Mouse (Mus musculus) right cerebral cortex, postnatal 4 days (tissue): Measurements from ENCODE around the gene Ttc7b.

Experiments
- DNase-seq: peaks from one replicate; pipeline ENCODE4 v3.0.0-alpha.2; 2022

The Ttc7b gene

GRCm38 (mm10) chr12:100325212-100325611, 195.4 kb downstream of the Ttc7b start:
- no peak for DNase-seq

- DNase-seq: no peak
Observed at GRCm38 (mm10) chr12:100323641-100324040, 197.0 kb downstream of the Ttc7b start.

DNA sequence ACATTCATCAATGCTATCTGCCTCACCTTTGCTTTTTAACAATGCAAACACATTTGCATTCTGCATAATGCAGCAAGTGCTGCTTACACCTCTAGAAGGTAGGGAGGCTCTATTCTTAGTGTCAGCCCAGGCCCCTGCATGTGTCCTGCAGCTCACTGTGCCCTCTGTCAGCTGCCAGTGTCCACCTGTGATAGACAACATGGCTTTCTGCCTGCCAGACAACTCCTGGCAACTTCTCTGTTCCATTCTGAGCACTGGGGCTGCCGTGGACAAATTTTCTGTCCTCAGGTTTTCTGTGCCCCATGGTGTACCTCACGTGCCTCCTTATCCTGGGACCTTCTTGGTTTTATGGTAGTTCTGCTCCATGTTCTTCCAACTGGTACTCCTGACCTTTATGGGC, 198.4 kb downstream of the Ttc7b start:
- no peak for DNase-seq

DNA sequence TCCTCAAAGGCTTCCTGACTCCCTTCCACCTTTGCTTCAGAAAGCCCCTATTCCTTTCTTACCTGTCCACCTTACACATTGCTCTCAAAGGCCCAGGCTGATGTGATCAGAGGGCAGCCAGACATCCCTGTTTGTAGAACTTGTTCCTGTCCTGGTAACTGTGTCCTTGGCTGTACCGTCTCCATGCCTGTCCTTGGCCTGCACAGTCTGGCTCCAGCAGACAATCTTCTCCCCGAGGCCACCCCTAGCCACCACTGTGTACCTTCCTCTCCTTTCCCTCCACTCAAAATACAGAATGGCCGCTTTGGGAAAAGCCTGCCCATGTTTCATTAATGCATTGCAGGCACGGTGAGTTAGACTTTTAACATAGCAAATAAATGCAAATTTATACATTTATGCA, 199.1 kb downstream of the Ttc7b start:
- no peak for DNase-seq

GRCm38 (mm10) chr12:100319746-100320145, 200.9 kb downstream of the Ttc7b start:
- DNase-seq: no peak

DNA sequence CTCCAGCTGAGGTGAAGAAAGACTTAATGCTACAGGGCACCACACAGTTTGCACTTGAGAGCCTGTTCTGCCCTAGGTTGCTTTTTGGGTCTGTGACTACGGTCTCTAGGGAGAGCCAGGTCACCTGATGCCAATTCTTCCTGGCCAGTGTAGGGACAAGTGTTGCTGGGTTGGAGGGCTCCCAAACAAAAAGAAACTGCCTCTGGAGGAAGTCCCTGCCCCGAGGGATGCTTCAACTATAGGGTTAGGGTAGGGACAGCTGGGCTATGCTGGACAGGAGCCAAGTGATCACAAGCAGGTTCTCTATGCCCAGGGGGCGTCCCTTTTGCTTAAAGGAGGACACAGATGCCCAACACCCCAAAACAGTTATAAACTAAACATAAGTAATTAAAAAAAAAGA, 202.7 kb downstream of the Ttc7b start:
- DNase-seq: no peak

DNA sequence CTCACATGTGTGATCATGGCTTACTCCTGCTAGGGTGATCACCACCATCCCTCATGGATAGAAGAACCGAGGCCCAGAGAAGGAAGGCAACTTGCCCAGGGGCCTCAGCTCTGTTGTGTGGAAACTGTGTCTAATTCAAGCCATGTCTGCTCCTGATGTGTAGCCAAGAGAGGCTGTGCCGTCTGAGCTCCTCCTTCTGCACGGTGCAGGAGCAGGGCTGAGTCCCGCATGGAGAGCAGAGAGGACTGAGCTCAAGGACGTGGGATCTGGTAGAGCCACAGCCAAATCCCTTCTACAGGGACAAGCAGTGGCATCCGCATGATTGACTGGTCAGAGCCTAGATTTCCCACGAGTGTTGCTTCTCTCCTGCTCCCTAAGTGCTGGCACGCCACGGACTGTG, 204.5 kb downstream of the Ttc7b start:
- no peak for DNase-seq

DNA sequence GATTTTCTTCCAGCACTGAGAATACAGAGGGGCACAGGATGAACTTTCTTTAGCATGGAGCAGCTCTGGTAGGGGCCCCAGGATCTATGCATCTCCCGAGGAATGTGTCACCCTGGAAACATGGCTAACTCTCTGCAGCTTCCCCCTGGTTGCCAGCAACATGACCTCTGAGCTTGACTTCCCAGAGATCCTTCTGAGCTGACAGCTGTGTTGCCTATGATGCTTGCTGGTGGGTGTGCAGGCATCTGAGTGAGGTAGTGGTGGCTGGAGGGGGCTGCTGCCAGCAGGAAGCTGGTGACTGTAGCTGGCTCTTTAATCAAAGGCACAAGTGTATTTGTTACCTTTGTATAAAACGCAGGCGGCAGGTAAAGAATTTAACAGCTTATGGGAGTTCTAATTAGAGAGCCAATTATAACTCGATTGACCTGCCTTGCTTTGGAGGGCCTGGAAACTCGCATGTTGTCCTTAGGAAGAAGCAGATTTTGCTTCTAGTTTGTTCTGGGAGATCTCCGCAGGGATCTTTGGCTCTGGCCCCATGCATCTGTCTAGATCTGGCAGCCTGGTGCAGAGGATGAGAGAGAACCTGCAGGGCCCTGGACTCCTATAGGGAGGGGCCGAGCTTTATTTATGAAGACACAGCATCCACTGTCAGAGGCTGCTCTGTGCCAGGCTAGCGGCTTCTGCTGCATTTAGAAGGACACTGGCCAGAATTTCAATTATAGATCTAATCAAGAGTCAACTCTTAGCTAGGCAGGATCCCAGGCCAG, 205.3 kb downstream of the Ttc7b start:
- DNase-seq: no peak

GRCm38 (mm10) chr12:100313785-100314375, 206.7 kb downstream of the Ttc7b start:
- no peak for DNase-seq

- no peak for DNase-seq
Observed at GRCm38 (mm10) chr12:100313209-100313608, 207.4 kb downstream of the Ttc7b start.

- DNase-seq: no peak
Observed at GRCm38 (mm10) chr12:100310471-100311392, 209.9 kb downstream of the Ttc7b start.

DNA sequence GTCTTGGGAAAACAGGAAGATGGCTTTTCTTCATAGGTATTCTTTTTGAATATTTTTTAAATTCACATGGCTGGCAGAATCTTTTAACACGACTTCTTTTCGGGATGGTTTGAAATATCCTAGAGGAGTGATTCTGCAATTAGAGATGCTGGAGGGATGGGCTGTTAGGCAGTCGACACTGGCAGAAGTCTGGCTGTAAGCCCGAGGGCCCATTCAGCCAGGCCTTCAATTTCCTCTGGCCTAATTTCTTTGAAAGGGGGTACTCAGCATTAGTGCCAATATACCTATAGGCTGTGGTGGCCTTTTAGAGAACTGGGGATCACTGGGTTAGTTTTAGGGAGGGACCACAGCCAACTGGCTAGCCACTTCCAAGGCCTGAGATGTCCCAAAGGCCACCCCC, 211.4 kb downstream of the Ttc7b start:
- no peak for DNase-seq

- DNase-seq: no peak
Observed at GRCm38 (mm10) chr12:100307501-100308260, 212.9 kb downstream of the Ttc7b start.

- no peak for DNase-seq
Observed at GRCm38 (mm10) chr12:100306336-100306735, 214.3 kb downstream of the Ttc7b start.

- no peak for DNase-seq
Observed at GRCm38 (mm10) chr12:100305051-100305673, 215.5 kb downstream of the Ttc7b start.

DNA sequence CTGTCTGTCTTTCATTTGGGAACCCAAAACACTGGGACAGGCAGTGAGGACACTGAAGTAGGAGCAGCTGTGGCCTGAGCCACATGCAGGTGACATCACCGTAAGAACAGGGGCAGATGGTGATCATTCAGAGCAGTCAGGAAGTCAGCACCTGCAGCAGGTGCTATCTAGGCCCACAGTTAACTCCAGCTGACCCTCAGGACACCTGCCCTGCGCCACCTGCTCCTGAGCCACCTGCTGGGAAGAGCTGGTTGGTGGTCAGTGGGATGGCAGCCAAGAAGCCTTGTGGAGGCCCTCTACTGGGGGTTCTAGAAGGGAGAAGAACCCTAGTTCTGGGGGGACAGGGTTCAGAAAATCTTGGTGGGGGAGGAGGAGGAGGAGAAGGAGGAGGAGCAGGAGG, 216.3 kb downstream of the Ttc7b start:
- DNase-seq: no peak

DNA sequence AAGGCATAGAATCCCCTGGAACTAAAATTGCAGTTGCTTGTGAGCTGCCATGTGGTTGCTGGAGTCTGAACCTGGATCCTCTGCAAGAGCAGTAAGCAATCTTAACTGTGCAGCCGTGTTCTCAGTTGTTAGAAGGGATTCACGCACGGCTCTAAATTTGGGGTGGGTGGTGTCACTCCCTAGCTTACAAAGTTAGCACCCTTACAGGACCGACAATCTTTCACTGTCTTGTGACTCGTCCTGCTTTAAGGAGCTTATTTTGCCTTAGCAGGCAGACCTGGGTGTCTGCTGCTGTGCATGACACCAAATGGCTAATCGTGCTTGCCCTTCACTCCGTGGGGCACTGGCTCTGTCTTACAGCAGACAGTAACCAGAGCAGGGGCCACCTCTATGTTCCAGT, 217.5 kb downstream of the Ttc7b start:
- no peak for DNase-seq

DNA sequence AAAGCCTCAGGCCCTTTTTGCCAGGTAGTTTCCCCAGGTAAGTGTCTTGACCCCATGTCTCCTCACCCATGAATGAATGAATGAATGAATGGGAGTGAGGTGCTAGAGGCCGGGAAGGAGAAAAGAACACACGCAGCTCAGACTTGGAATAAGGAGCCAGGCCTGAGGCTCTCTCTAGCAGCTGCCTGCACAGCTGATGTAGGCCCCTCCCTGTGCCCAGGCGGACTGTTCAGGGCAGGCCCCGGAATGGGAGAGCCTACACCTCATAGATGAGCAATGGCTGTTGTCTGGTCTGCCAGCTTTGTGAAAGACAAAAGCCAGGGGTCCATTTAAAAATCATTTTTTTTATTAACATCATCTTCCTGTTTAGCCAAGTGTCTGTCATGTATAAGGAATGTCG, 220.2 kb downstream of the Ttc7b start:
- DNase-seq: no peak

GRCm38 (mm10) chr12:100299322-100299726, 221.3 kb downstream of the Ttc7b start:
- DNase-seq: no peak

GRCm38 (mm10) chr12:100298788-100299187, 221.8 kb downstream of the Ttc7b start:
- DNase-seq: no peak

GRCm38 (mm10) chr12:100297961-100298360, 222.7 kb downstream of the Ttc7b start:
- no peak for DNase-seq

- no peak for DNase-seq
Observed at GRCm38 (mm10) chr12:100294457-100294856, 226.2 kb downstream of the Ttc7b start.
